Mouse (Mus musculus): ENCODE measurements around the gene Ugt1a9. TPM values are rescaled to one million over a fixed set of nuclear protein-coding genes. Genes with fewer than 3 reads are reported as not detected.
"Not testable (repeated sequence)": the region's sequence is repeated elsewhere in the genome, so short reads cannot be mapped to it uniquely, and the experiment has no call there.

Ugt1a9 gene
- total RNA-seq, 2 experiments from 2014 or later = 2.4 TPM; not detected in 1

DNA sequence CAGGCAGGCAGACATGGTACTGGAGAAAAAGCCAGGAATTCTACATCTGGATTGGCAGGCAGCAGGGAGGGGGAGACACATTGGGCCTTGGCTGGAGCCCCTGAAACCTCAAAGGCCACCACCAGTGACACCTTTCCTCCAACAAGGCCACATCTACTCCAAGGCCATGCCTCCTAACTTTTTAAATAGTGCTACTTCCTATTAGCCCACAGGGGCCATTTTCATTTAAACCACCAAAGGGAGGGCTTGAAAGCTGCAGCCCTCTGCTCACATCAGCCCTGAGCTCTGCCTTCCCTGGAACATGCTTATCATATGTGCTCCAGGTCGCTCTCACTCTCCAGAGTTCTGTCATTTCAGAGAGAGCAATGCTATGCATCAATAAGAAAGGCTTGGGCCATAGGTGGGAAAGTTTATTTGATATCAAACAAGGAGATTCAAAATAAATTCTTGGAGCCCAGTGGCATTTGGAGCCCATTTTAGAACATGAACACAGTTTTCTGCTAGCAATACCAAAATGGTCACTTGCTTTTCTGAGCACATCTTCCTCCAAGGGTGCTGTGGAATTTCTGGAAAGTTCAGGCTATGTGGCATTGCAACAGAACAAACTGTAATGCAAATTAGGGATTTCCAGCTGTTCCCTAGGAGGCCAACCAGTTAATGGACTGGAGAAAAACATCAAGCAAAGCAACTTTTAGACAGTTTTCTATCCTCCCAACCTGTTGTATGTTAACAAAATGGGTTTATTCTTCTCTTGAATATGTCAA, 34.2 kb downstream of the Ugt1a9 start:
- no peak for ATAC-seq (replicated peaks; ENCODE audit: low FRiP score, low TSS enrichment, poor library complexity, severe bottlenecking)

DNA sequence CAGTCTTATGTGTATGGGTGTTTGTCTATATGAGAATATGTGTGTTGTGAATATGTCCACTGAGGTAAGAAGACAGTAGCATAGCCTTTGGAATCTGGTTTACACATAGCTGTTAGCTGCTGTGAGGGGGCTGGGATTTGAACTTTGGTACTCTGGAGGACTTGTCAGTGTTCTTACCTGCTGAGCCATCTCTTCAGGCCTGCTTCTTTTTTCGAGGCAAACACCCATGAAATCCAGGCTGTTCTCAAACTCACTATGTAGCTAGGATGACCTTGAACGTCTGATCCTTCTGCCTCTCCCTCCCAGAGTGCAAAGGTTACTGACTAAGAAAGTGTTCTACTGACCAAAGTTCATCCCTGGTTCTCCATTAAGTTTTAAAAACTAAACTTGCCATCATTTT, 35.1 kb downstream of the Ugt1a9 start:
- no peak for ATAC-seq (replicated peaks; ENCODE audit: low FRiP score, low TSS enrichment, poor library complexity, severe bottlenecking)

DNA sequence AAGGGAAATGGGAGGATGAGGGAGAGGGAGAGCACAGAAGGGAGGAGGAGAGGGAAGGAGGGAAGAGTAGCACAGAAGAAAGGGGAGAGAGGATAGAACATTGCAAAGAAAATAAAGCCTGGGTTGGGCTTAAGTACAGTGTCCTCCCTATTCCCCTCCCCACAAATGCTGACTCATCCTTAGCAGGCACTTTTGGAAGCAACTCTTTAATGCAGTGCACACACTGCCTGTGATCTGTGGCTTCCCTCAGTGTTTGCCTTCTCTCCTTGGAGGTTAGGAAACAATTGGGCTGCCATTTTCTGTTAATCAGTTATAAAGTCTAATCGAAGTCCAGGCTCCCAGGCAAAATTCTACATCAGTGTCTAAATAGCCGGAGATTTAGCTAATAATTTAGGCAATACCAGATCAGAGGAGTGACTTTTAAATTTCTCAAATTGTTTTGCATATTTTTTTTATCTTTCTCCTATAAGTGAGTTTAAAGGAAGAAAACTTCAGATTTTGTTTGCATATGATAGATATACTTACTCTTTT, 38.5 kb downstream of the Ugt1a9 start:
- ATAC-seq (replicated peaks; ENCODE audit: low FRiP score, low TSS enrichment, poor library complexity, severe bottlenecking) = peak; percentile 88

DNA sequence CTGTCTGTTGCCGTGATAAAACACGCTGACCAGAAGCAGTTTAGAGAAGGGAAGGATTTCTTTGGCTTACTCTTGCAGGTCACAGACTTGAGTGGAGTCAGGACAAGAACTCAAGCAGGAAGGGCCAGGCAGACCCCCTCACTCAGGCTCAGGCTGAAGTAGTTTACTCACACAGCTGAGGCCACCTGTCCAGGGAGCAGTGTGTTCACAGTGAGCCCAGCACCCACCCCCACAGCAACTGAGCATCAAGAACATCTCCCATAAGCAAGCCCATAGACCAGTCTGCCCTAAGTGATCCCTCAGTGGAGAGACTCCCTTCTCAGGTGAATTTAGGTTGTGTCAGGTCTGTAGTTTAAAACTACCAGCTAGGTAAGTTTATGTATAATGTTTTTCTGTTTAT, 39.0 kb downstream of the Ugt1a9 start:
- ATAC-seq (replicated peaks; ENCODE audit: low FRiP score, low TSS enrichment, poor library complexity, severe bottlenecking) = not testable (repeated sequence)

DNA sequence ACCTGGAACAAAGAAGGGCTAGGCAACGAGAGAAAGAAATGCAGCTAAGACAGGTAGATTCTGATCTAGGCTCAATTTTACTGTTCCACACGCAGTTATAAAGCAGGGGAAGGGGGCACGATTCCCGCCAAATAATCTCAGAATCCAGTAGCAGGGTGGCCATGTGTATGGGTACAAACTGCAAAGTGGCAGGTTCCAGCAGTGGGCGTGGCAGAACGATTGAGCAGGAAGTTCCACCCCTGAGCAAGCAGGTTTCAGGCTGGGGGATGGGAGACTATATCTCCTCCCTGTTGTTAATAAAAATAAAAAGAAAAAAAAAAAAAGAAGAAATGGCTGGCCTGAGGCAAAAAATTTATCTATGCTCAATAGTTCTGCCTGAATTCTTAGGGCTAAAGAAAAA, 42.2 kb downstream of the Ugt1a9 start:
- ATAC-seq (replicated peaks; ENCODE audit: low FRiP score, low TSS enrichment, poor library complexity, severe bottlenecking) = not testable (repeated sequence)

DNA sequence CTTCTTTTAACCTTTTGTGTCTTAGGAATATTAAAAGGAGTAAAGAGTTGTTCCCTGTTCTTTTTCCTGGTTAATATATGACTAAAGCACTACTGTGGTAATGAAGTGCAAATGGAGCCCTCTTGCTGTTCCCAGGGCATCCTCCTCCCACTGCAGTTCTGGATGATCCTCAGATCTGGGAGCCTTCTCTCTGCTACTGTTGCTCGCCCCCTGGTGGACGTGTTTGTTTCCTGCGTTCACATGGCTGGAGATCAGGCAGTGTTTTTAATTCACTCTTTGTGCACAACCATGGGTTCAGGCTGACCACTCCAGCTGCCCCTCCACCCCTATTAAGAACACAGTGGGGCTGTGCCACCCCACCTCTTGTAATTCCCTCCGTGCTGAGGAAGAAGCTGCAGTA, 50.0 kb downstream of the Ugt1a9 start:
- ATAC-seq (replicated peaks; ENCODE audit: low FRiP score, low TSS enrichment, poor library complexity, severe bottlenecking) = peak; percentile 81

DNA sequence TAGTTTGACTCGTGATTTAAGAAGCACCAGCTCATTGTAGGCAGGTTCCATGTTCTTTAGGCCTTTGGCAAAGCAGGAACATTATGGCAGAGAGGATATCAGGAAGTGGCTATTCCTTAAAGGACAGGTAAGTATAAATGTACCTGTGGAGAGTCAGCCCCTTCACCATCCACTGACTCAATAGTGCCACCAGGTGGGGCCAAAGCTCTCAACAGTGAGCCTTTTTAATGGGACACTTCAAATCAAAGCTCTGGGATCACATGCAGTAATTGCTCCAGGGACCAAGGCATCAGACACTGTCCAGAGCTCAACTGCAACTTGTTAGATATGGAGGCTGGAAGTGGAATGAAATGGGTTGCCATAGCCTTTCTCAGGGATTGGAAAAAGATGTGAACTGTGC, 50.9 kb downstream of the Ugt1a9 start:
- ATAC-seq (replicated peaks; ENCODE audit: low FRiP score, low TSS enrichment, poor library complexity, severe bottlenecking) = peak; percentile 50; the same call in 1 of the 2 replicates

DNA sequence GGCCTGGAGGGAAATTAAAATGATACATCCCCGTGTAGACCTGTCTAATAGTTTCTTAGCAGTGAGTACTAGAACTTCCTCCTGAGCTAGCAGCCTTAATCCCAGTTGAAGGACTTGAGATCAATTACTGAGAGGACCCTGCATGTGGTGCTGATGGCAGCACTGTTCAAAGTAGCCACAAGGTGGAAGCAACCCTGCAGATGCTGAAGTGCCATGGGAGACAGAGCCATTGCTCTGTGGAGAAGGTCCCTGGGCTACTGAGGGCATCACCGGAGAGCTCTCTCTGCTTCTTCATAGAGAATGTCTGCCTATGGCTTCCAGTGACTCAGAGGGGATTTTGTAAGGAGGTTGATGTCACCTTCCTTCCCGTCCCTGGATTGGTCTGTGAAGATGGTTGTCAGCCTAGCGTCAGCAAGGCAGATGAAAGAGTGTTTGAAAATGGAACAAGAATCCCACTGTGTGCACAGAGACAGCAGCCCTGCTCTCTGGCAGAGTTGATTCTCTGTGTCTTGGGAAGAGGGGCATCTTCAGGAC, 55.3 kb downstream of the Ugt1a9 start:
- 0 out of 2 replicates have a peak, but pooled peaks have one; percentile 55 for ATAC-seq (replicated peaks; ENCODE audit: low FRiP score, low TSS enrichment, poor library complexity, severe bottlenecking)

DNA sequence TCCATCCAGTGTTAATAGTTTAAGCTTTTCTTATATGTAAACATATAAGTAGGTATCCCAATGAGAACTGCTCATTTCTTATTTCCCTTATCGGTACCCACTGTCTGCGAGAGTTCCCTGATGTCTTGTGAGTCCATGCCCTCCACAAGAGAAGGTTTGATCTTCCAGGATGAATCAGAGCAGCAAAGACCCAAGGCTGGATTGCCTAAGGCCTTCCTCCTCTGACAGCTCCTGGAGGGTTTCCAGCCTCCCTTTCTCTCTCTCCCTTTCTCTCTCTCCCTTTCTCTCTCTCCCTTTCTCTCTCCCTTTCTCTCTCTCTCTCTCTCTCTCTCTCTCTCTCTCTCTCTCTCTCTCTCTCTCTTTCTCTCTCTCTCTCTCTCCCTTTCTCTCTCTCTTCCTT, 58.5 kb downstream of the Ugt1a9 start:
- ATAC-seq (replicated peaks; ENCODE audit: low FRiP score, low TSS enrichment, poor library complexity, severe bottlenecking) = not testable (repeated sequence)

DNA sequence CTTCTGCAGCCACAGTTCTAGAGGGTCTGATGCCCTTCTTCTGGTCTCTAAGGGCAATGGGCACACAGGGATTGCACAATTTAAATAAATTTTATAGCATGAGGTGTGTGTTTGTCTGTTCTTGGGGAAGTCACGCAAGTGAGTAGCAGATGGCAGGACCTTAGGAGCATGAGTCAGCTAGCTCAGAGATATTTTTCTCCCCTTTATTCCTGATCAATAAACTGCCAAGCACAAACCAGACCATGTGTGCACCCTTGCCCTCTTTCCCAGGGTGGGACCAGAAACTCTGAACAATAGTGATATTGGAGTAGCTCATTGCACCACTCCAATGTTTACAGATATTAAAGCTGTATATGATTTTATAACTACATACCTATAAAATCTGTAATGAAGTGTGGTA, 59.6 kb downstream of the Ugt1a9 start:
- ATAC-seq (replicated peaks; ENCODE audit: low FRiP score, low TSS enrichment, poor library complexity, severe bottlenecking) = not testable (repeated sequence)

DNA sequence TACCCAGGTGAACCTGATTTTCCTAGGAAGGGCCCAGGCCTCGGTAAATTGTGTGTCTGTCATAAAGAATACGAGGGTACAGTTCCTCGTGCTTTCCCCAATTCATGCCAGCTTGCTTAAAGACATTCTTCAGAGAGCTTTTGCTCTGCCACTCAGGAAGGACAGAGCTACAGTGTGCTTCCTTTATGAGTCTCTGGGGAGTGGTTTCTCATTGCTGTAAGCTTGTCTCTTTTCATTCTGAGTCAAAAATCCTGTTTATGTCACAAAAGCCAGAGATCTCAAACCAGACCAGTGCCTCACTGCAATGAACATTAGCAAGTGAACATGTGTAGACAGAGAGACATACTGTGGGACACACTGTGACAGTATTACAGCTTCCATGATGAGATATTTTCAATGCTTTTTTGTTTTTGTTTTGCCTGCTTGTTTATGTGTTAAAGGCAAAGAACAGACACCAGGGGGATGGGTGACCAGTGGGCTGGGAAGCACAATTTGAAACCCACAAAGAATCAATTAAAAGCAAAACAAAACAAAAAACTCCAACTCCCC, 63.4 kb downstream of the Ugt1a9 start:
- ATAC-seq (replicated peaks; ENCODE audit: low FRiP score, low TSS enrichment, poor library complexity, severe bottlenecking) = no peak

DNA sequence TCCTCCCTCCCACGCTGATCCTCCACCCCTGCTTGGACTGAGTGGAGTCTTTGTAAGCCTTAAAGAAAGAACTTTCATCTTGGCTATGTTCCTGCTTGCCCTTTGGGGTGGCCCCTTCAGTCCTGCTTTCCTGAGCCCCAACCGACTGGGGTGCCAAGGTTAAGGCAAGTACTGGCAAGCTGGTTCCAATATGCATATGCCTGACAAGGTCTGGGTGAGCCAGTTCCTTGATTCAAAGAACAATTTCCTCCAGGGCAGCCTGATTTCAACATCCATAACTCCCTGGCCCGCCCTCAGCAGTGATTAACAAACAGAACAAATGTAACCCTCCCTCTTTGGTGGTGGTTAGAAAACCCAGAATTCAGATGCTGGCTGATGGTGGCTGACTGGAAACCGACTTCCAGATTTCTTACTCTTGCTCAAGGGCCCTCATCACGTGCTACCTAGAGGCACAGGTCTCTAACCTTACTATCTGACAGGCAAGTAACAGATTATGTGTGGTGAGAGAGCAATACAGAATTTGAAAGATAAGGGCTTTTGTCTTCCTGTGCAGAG, 63.9 kb downstream of the Ugt1a9 start, which contains the start of gene Ugt1a6a:
Ugt1a6a (plus strand) TSS at position 353 of the 555 bp plus-strand sequence.
- ATAC-seq (replicated peaks; ENCODE audit: low FRiP score, low TSS enrichment, poor library complexity, severe bottlenecking) = peak; percentile 60

DNA sequence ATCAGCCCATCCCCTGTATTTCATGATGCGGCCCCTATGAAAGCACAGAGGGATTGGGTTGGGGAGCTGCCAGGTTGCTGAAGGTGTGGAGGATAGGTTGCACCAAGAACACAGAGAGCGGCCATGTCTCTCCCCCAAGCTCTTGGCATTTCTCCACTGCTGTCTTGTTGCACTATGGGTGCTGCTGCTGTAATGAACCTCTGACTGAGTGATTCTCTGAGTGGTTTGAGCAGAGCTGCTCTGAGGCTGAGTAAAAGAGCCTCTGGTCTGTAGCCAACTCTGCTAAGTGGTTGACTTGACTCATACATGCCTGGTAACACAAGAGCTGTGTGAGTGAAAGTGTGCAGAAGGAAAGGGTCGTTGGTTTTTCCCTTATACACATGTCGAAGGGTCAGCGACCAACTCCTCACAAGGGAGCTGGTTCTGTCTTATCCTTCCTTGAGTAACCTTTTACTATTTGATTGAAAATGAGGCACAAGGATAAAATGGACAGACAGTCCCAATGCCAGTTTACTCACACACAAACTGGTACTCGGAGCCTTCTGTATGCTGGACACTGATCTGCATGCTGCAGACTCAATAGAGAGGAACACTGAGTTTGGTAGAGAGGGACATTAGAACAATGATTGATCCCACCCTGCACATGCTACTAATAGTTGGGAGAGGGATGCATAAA, 64.8 kb downstream of the Ugt1a9 start:
- peak; percentile 50 for ATAC-seq (replicated peaks; ENCODE audit: low FRiP score, low TSS enrichment, poor library complexity, severe bottlenecking)

DNA sequence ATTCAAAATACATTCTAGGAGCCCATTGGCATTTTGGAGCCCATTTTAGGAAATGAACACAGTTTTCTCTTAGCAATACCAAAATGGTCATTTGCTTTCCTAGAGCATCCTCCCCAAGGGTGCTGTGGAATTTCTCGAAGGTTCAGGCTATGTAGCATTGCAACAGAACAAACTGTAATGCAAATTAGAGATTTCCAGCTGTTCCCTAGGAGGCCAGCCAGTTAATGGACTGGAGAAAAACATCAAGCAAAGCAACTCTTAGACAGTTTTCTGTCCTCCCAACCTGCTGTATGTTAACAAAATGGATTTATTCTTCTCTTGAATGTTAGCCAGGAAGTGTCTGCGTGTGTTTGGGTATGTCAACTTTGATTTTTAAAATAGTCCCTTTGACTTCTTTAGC, 66.0 kb downstream of the Ugt1a9 start:
- ATAC-seq (replicated peaks; ENCODE audit: low FRiP score, low TSS enrichment, poor library complexity, severe bottlenecking) = no peak

DNA sequence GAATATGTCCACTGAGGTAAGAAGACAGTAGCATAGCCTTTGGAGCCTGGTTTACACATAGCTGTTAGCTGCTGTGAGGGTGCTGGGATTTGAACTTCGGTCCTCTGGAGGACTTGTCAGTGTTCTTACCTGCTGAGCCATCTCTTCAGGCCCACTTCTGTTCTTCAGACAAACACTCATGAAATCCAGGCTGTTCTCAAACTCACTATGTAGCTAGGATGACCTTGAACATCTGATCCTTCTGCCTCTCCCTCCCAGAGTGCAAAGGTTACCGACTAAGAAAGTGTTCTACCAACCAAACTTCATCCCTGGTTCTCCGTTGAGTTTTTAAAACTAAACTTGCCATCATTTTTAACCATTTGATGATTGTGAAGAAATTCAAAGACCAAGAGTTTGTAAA, 66.7 kb downstream of the Ugt1a9 start:
- no peak for ATAC-seq (replicated peaks; ENCODE audit: low FRiP score, low TSS enrichment, poor library complexity, severe bottlenecking)

DNA sequence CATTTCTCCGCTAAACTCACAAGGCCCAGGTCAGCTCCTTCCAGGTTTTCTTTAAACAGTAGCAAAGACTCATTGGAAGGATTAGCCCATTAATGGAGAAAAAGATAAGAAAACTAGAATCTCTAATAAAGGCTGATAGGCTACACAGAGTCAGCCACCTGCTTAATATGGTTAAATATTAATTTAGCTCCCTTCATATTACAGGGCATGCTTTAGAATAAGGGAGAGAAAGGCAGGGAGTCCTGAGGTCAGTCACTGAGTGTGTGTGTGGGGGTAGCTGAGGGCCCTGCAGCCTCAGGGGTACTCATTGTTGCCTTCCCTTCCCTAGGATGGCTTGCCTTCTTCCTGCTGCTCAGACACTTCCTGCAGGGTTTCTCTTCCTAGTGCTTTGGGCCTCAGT, 67.5 kb downstream of the Ugt1a9 start:
- no peak for ATAC-seq (replicated peaks; ENCODE audit: low FRiP score, low TSS enrichment, poor library complexity, severe bottlenecking)

DNA sequence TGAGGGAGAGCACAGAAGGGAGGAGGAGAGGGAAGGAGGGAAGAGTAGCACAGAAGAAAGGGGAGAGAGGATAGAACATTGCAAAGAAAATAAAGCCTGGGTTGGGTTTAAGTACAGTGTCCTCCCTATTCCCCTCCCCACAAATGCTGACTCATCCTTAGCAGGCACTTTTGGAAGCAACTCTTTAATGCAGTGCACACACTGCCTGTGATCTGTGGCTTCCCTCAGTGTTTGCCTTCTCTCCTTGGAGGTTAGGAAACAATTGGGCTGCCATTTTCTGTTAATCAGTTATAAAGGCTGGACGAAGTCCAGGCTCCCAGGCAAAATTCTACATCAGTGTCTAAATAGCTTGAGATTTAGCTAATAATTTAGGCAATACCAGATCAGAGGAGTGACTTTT, 69.9 kb downstream of the Ugt1a9 start:
- peak; percentile 67; the same call in 1 of the 2 replicates for ATAC-seq (replicated peaks; ENCODE audit: low FRiP score, low TSS enrichment, poor library complexity, severe bottlenecking)

DNA sequence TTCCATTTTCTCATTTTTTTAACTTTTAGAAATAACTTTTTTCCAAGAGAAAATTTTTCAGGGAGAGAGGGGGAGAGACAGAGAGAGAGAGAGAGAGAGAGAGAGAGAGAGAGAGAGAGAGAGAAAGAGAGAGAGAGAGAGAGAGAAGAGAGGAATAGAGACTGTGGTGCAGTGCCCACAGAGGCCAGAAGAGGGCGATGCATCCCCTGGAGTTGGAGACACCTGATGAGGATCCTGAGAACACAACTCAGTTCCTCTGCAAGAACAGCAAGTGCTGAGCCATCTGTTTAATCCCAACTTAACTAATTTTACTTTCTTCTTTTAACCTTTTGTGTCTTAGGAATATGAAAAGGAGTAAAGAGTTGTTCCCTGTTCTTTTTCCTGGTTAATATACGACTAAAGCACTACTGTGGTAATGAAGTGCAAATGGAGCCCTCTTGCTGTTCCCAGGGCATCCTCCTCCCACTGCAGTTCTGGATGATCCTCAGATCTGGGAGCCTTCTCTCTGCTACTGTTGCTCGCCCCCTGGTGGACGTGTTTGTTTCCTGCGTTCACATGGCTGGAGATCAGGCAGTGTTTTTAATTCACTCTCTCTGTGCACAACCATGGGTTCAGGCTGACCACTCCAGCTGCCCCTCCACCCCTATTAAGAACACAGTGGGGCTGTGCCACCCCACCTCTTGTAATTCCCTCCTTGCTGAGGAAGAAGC, 73.5 kb downstream of the Ugt1a9 start:
- ATAC-seq (replicated peaks; ENCODE audit: low FRiP score, low TSS enrichment, poor library complexity, severe bottlenecking) = peak; percentile 77

DNA sequence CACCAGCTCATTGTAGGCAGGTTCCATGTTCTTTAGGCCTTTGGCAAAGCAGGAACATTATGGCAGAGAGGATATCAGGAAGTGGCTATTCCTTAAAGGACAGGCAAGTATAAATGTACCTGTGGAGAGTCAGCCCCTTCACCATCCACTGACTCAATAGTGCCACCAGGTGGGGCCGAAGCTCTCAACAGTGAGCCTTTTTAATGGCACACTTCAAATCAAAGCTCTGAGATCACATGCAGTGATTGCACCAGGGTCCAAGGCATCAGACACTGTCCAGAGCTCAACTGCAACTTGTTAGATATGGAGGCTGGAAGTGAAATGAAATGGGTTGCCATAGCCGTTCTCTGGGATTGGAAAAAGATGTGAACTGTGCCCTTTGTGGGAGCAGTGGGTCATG, 74.7 kb downstream of the Ugt1a9 start:
- ATAC-seq (replicated peaks; ENCODE audit: low FRiP score, low TSS enrichment, poor library complexity, severe bottlenecking) = peak; percentile 48; the same call in 1 of the 2 replicates
